Mouse (Mus musculus) testis, postnatal 10 days (tissue): ENCODE data around the gene Osm.
A peak's percentile ranks its signal among the peaks of the same experiment; 100 is the strongest.

Experiments used
- DNase-seq: peaks from one replicate; pipeline ENCODE4 v3.0.0; 2021; ENCODE audit warnings: low spot score

Osm gene

DNA sequence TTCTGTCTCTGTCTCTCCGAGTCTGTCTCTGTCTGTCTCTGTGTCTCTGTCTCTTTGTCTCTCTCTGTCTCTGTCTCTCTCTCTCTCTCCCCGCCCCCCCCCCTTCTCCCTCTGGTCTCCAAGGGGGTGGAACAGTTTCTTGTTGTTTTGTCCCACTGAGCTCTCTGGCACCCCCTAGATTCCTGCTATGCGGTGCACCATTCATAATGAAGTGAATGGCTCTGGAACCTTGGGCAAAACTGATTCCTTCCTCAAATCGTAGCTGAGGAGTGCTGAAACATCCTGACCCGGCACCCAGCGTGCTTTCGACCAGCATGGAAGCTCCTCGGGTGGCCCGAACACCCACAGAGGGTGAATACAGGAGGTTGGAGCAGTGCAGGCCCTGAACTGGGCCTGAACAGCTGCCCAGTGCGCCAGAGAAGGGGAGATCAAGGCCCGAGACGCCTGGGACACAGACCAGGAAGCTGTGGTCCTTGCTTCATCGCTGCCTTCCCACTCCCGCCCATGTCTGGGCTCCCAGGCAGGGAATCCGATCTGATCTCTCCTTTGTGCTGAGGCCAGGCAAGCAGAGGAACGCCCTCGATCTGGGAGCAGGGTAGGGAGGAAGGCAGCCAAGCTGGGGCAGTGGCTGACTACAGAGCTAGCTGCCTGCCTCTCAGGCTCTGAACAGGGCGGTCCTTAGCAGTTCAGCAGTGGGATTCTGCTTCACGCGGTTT, 34.7 kb downstream of the Osm start:
- peak; percentile 65 for DNase-seq

DNA sequence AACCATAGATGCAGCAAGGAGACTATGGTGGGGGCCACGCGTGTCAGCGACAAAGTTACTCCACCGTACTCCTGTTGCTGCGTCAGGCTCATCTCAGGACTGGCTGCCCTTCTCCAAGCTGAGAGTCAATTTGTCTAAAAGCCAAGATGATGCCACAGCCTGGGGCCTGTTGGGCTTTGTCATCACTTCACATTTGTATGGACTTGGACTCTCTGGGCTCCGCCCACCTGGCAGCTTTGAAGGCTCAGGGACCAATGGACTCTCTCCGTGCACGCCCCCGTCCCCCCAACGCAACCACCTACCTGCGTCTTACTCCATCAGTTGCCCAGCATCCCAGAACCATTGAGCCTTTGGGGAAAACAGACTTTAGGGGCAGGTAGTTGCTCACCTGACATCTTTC, 35.3 kb downstream of the Osm start:
- peak; percentile 53 for DNase-seq

- no peak for DNase-seq
Observed at GRCm38 (mm10) chr11:4276411-4276861, 40.2 kb downstream of the Osm start.

GRCm38 (mm10) chr11:4279909-4280308, 43.7 kb downstream of the Osm start:
- DNase-seq: no peak

DNA sequence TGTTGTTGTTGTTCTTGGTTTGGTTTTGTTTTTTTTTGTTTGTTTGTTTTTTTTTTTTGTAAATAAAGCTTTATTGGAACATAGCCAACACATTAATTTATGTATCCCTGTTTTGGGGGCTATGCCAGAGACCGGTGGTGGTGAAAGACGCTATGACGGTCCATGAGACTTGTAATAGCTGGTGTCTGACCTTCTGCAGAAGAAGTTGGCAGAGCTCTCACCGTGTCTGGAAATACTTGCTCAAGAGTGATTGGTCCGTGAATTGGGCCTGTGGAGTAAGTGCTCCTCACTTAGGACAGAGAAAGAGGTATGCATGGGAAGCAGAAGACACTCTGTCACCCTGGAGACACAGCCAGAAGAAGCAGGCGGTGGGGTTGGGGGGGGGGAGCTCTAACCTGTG, 45.6 kb downstream of the Osm start:
- no peak for DNase-seq

GRCm38 (mm10) chr11:4283627-4284026, 47.4 kb downstream of the Osm start:
- DNase-seq: peak; percentile 68

- DNase-seq: no peak
Observed at GRCm38 (mm10) chr11:4289280-4289679, 53.1 kb downstream of the Osm start.
